Mouse (Mus musculus): Measurements from ENCODE around the gene Cdcp2.

The Cdcp2 gene

DNA sequence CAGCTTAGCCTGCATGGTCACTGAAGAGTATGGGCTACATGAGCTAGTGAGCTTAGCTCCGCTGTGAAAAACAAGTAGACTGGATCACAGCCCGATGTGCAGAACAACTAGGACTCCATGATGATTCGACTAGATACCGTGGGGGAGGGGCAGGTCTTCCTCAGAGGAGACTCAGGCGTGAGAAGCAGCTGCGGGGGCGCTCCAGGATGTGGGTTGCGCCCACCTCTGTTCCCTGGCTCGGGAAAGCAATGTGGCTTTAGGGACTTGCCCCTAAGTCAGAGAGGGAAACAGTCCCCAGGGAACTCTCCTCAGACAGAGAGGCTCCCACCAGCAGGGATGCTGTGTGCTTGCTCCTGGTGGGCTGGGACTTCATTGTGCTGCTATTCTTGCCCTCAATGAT lies 33.8 kb downstream of the Cdcp2 start:
- CTCF ChIA-PET, result interaction anchor here (0.6 kb wide), 1 partner anchor 225 kb away, joined by 4 read pairs; no protein-coding TSS in a partner anchor

DNA sequence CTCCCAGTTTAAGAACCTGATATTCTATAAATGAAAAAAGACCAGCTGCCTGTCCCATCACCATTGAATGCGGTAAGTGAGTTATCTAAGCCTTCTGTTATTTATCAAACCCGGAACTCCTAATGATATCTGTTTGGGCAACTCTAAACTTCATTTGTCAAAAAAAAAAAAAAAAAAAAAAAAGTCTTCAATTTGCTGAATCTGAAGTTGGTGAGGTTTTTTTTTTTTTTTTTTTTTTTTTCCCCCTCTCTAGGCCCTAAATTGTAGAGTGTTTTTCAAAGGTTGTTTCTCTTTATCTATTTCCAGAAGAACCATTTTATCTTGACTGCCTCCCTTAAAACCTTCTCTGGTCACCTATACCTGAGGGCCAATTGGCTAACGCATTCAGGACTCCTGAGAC lies 38.2 kb downstream of the Cdcp2 start:
- CTCF ChIA-PET, result no interaction called here

DNA sequence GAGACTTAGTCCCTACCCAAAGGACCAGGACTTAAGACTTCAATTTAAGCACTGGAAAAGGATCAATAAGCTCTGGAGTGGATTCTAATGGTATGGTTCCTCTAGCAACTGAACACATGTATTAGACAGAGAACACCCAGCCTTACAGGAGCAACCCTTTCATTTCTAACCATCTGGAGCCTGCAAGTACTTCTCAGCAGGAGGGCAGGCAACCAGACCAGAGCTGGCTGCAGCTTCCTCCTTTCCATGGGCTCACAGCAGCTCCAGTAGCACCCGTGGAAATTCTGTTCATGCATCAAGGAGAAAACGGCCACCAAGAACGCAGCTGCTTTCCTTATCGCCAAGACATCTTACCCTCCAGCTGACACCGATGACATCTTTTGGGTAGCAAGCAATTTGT lies 39.0 kb downstream of the Cdcp2 start:
- CTCF ChIA-PET, result no interaction called here

DNA sequence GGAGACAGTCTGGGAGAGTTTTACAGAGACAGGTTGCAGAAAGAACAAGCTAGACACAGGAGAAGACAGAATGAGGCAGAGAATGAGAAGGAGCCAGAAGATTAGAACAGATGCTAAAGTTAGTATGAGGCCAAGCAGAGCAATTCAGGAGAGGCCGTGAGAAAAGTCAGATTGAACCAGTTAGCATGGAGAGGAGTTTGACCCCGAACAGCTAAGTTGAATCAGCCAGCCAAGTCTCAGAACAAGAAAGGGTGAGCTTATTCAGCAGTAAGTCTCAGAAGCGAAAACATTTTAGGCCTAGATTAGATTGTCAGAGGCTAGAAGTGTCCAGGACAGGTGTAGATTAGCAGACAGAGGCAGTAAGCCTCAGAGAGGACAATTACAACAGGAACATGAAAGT lies 39.8 kb downstream of the Cdcp2 start:
- CTCF ChIA-PET, result no interaction called here

DNA sequence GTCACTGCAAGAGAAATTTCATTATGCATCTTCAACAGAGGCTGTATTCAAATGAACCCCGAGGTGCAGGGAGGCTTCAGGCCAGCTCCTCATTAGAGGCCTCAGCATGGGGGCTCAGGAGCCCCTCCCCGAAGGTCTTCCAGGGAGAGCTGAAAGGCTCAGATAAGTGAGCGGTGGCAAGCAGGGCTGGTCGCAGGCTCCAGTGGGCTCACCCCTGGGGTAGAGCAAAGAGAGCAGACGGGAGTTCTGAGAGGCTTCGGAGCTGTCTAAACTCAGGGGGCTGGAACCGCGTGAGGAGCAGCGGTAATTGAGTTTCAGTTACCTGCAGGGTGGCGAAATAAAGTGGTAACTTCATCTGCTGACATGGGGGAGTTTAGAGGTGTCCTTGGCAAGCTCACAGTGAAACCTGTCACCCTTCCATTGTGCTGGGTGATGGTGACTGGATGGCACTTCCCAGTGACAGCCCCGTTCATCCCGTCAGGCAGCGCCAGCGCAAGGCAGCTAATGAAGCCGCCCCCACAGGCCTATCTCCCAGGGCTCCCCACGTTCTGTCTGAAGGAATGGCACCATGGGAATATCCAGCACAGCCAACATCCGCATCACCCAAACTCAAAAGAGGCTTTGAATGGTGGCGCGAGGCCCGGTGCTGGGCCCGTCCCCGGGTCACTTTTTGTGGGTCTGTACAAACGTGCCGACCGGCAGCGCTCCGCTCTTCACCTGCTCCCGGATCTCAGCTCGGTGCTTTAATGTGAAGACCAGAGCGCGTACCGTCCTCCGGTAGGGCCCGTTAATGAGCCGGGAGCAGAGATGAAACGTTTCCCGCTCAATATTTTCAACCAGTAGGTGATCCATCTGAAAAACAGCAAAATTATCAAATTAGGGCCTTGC lies 42.5 kb downstream of the Cdcp2 start:
- CTCF ChIA-PET, result no interaction called here

DNA sequence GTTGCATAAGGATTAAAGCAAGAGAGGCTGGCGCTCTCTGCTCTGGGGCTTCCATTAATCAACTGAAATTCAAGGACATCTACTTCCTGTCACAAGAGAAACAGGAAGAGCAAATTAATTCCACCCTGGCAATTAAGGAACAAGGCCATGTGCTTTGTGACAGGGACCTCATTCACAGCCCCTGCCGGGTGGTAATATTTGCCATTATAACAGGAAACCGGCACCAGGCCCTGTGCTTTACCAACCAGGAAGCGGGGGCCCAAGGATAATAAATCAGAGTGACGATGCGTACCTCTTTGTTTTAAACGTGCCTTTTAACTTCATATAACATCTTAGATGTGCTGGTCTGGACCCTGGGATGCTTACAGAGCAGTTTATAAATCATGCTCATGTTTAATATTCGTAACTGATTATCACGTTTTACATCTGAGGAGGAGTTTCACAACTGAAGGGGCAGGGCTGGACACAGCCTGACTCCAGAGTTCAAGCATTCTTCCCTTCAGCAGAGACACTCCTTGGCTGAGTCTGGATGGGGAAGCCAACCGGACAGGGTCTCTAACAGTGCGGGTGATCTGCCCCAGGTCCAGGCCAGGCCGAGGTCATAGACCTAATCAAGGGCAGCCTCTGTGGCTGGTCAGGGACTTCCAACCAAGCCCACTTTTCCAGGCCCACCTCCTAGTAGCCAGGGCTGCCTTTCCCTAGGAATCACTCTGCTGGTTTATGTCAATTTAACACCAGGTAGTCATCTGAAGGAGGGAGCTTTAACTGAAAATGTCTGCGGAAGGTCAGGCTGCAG lies 43.3 kb downstream of the Cdcp2 start:
- CTCF ChIA-PET, result no interaction called here

DNA sequence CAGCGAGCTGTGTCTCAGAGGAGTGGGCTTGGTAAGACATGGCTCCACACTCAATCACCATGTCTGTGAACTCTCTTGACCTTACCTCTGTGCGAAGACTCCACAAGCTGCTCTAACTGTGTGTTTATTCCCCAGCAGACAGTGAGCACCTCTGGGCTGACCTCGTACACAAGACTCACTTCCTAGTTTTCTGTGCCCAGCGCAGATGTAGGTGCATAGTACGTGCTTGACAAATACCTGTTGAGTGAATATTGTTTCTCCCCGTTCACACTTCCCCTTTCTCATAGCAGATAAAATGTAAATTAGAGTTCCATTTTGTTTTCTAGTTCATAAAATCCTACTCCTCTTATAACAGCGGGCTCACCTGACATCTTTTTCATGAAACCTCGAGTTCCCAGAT lies 46.8 kb downstream of the Cdcp2 start:
- CTCF ChIA-PET, result interaction anchor here (0.6 kb wide), 1 partner anchor 405 kb away, joined by 3 read pairs; no protein-coding TSS in a partner anchor

DNA sequence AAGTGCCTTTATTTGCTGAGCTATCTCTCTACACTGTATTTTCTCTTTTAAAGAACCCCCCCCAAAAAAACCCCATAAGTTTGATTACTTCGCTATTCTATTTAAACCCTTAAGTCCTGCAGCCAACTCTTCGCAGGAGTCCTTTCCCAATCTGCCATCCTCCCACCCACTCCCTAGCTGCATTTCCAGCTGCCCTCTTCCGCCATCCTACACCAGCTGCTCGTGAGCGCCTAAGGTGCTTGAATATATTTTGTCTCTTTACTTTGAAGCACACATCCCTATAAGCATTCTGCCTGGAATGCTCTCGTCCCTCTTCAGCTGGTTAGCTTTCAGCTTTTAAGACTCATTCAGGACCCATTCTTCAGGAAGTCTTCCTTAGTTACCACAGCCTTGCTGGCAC lies 54.3 kb downstream of the Cdcp2 start:
- CTCF ChIA-PET, result no interaction called here

DNA sequence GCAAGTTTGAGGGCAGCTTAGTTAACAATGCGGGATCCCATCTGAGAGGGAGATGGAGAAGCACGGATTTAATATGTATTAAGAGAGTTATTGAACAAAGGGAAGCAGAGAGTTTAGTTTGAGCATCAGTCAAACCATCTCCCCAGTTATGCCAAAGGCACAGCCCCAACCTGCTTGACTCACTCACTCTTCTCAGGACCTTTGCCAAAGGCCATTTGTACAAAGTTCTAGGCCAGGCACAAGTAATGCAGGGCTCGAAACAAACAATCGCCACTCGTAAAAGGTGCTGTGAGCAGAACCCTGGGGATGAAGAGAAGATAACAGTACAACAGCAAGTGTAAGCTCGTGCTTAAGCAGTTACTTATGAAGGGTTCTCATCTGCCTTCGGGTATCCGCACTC lies 55.9 kb downstream of the Cdcp2 start:
- CTCF ChIA-PET, result no interaction called here

DNA sequence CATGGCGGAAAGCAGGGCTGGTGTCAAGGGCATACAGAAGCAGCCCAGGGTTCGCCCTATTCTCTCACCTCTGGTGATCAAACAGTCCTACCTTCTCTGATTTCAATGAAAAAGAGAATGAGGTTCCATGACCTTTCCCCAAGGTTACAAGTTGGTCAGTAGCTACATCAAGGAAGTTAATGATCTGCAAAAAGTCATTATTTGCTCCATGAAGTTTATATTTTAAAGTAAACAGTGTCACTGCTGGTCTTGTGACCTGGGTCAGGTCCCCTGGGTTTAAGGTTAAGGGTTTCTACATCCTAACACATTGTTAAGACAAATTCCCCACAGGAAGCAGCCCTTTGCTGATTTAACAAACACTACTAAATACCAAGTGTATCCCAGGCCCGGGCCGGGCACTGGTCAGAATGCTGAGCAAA lies 60.3 kb downstream of the Cdcp2 start:
- CTCF ChIA-PET, result no interaction called here

DNA sequence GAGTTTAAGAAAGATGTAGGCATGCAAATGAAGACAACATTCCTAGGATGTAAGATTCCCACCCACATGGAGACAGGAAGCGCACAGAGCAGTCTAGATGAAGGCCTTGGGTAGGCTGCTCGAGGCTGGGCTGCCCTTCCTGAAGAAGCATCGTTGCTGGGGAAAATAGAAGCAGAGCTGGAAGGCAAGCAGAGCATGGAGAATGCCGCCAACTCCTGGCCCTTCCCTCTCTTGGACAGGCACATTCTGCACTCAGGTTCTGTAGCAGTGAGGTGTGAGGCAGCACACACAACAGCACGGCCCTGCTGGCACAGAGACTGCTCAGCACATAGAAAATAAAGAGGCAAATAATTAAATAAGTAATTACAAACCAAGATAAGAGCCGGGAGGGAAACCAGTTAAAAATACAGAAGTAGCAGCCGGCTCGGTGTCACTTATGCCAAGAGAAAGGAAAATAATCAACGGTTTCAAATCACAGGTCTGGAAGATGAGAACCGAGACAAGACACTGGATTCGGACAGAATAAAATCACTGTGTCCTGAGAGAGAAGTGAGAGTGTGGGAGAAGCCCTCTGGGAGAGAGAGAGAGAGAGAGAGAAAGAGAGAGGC lies 62.6 kb downstream of the Cdcp2 start:
- CTCF ChIA-PET, result no interaction called here

DNA sequence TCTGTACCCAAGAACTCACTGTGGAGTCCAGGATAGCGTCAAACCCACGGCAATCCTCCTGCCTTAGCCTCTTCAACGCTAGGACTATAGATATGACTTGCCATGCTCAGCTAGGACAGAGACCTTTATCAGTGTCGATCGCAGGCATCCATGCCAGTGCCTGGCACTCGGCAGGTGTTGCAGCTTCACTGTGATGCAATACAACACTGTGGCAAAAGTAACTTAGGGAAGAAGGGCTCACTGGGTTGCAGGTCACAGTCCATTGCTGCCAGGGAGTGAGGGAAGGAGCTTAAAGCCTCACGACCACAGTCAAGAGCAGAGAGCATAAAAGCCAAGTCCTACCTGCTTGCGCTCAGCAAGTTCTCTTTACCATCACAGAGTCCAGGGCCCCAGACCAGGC lies 63.5 kb downstream of the Cdcp2 start:
- CTCF ChIA-PET, result interaction anchor here (0.9 kb wide), 1 partner anchor 184 kb away, joined by 3 read pairs; no protein-coding TSS in a partner anchor

Measured in spleen, embryonic (tissue).